Mouse (Mus musculus) megakaryocyte, embryonic 14.5 days (primary cell): Measurements from ENCODE around the gene Gtf2ird1. TPM values are rescaled to one million over a fixed set of nuclear protein-coding genes. Genes with fewer than 3 reads are reported as not detected.
A peak's percentile ranks its signal among the peaks of the same experiment; 100 is the strongest.

ENCODE experiments used
- H3K27me3 ChIP-seq: replicated peaks from 2 replicates; pipeline ENCODE3; 2012; ENCODE audit warnings: inconsistent platforms
- H3K36me3 ChIP-seq: replicated peaks from 2 replicates; pipeline ENCODE3; 2012; ENCODE audit warnings: low read length, inconsistent platforms, mixed read lengths
- H3K4me1 ChIP-seq: 2 replicates; pipeline ENCODE4 v1.6.1; 2012; ENCODE audit warnings: inconsistent platforms
- H3K4me3 ChIP-seq: replicated peaks from 2 replicates; pipeline ENCODE3; 2012; ENCODE audit warnings: moderate library complexity, mild to moderate bottlenecking, inconsistent platforms
- H3K9me3 ChIP-seq: 2 replicates; pipeline ENCODE4 v1.6.1; 2012; ENCODE audit warnings: inconsistent platforms
- FLI1 ChIP-seq: IDR thresholded peaks from 2 replicates; pipeline ENCODE4 v1.6.1; 2012; ENCODE audit warnings: low read length, inconsistent platforms, mixed read lengths
- GATA1 ChIP-seq: IDR thresholded peaks from 3 replicates; pipeline ENCODE4 v1.6.1; 2012; ENCODE audit warnings: mixed read lengths, low read length, inconsistent platforms, borderline replicate concordance
- polyA plus RNA-seq: library from polyadenylated mRNA; stranded (reverse); fragments of >175 nt; gene quantifications from 2 replicates; pipeline ENCODE4 v1.2.3, GENCODE M21; 2012; ENCODE audit warnings: low replicate concordance; ENCODE audit not compliant: insufficient read depth

The Gtf2ird1 gene
- polyA plus RNA-seq, 1 experiment, result 32.1 TPM

GRCm38 (mm10) chr5:134315623-134316350, 140.7 kb downstream of the Gtf2ird1 start:
- H3K36me3 ChIP-seq, result peaks cover 12% of the 10 kb centered on the region
- H3K4me3 ChIP-seq, result peak overlapping the region; percentile 99
- H3K9me3 ChIP-seq, result no peaks in the 10 kb centered on the region
- H3K4me1 ChIP-seq, result peaks cover 43% of the 10 kb centered on the region
- H3K27me3 ChIP-seq, result no peaks in the 10 kb centered on the region
- TF ChIP-seq FLI1 (no peak), GATA1 (no peak)

- Histone ChIP-seq H3K4me1 (peaks cover 51% of the 10 kb centered on the region), H3K9me3 (no peaks in the 10 kb centered on the region), H3K4me3 (peak within 1 kb of the TSS; percentile 99), H3K36me3 (peaks cover 20% of the 10 kb centered on the region), H3K27me3 (no peaks in the 10 kb centered on the region)
- TF ChIP-seq GATA1, result no peak
- no peak for TF ChIP-seq FLI1
Measured at GRCm38 (mm10) chr5:134314688-134315622, 141.6 kb downstream of the Gtf2ird1 start, which contains the start of gene Gtf2i. Gtf2i (minus strand) TSS chr5:134314760.

GRCm38 (mm10) chr5:134314068-134314674, 142.3 kb downstream of the Gtf2ird1 start:
- peak overlapping the region; percentile 99 for H3K4me3 ChIP-seq
- H3K27me3 ChIP-seq, result no peaks in the 10 kb centered on the region
- H3K4me1 ChIP-seq, result peaks cover 59% of the 10 kb centered on the region
- TF ChIP-seq FLI1 (no peak), GATA1 (no peak)
- no peaks in the 10 kb centered on the region for H3K9me3 ChIP-seq
- H3K36me3 ChIP-seq, result peaks cover 28% of the 10 kb centered on the region

- peak overlapping the region; percentile 99 for H3K4me3 ChIP-seq
Measured at GRCm38 (mm10) chr5:134313451-134314067, 143.0 kb downstream of the Gtf2ird1 start.

GRCm38 (mm10) chr5:134312691-134313450, 143.6 kb downstream of the Gtf2ird1 start:
- peak overlapping the region; percentile 99 for H3K4me3 ChIP-seq
- H3K36me3 ChIP-seq, result peaks cover 38% of the 10 kb centered on the region
- no peaks in the 10 kb centered on the region for H3K27me3 ChIP-seq
- TF ChIP-seq GATA1, result no peak
- TF ChIP-seq FLI1, result no peak
- no peaks in the 10 kb centered on the region for H3K9me3 ChIP-seq
- peaks cover 62% of the 10 kb centered on the region for H3K4me1 ChIP-seq

More at GRCm38 (mm10) chr5:134313451-134314067, 143.0 kb downstream of the Gtf2ird1 start:
- Histone ChIP-seq H3K36me3 (peaks cover 31% of the 10 kb centered on the region), H3K27me3 (no peaks in the 10 kb centered on the region), H3K9me3 (no peaks in the 10 kb centered on the region), H3K4me1 (peaks cover 62% of the 10 kb centered on the region)
- TF ChIP-seq FLI1 (no peak), GATA1 (no peak)

- Histone ChIP-seq H3K4me1 (peaks cover 66% of the 10 kb centered on the region), H3K36me3 (peaks cover 47% of the 10 kb centered on the region), H3K27me3 (no peaks in the 10 kb centered on the region), H3K4me3 (peak overlapping the region; percentile 78), H3K9me3 (no peaks in the 10 kb centered on the region)
- no peak for TF ChIP-seq GATA1
- TF ChIP-seq FLI1, result no peak
Measured at GRCm38 (mm10) chr5:134311894-134312411, 144.6 kb downstream of the Gtf2ird1 start.

GRCm38 (mm10) chr5:134310201-134310600, 146.3 kb downstream of the Gtf2ird1 start:
- TF ChIP-seq GATA1 (no peak), FLI1 (no peak)
- no peaks in the 10 kb centered on the region for H3K27me3 ChIP-seq
- H3K9me3 ChIP-seq, result no peaks in the 10 kb centered on the region
- peaks cover 60% of the 10 kb centered on the region for H3K36me3 ChIP-seq
- peaks cover 58% of the 10 kb centered on the region for H3K4me1 ChIP-seq
- peak overlapping the region; percentile 38 for H3K4me3 ChIP-seq

GRCm38 (mm10) chr5:134309345-134309744, 147.2 kb downstream of the Gtf2ird1 start:
- Histone ChIP-seq H3K36me3 (peaks cover 67% of the 10 kb centered on the region), H3K27me3 (no peaks in the 10 kb centered on the region), H3K9me3 (no peaks in the 10 kb centered on the region), H3K4me1 (peaks cover 64% of the 10 kb centered on the region), H3K4me3 (peak overlapping the region; percentile 71)
- TF ChIP-seq GATA1, result no peak
- TF ChIP-seq FLI1, result no peak

Other genes with a start within 250 kb of the Gtf2ird1 start
- gene Ncf1, start 227.1 kb downstream of the Gtf2ird1 start, polyA plus RNA-seq, result 52.7 and 124 TPM in 2 replicates
- gene Gtf2i, start 142.0 kb downstream of the Gtf2ird1 start, polyA plus RNA-seq, result 87.1 and 333 TPM in 2 replicates
- gene Clip2, start 95.7 kb upstream of the Gtf2ird1 start, polyA plus RNA-seq, result 32.0 and 86.2 TPM in 2 replicates
- not detected in 2 replicates for gene Syna, start 103.5 kb upstream of the Gtf2ird1 start, polyA plus RNA-seq
- 9.1 and 35.0 TPM in 2 replicates for gene Rfc2, start 124.7 kb upstream of the Gtf2ird1 start, polyA plus RNA-seq
- 16.9 and 67.9 TPM in 2 replicates for gene Lat2, start 158.3 kb upstream of the Gtf2ird1 start, polyA plus RNA-seq
- 58.4 and 156 TPM in 2 replicates for gene Eif4h, start 182.8 kb upstream of the Gtf2ird1 start, polyA plus RNA-seq
- gene Limk1, start 231.9 kb upstream of the Gtf2ird1 start, polyA plus RNA-seq, result 54.8 and 104 TPM in 2 replicates